Mouse (Mus musculus) heart, embryonic 15.5 days (tissue): ENCODE data around the gene Xxylt1. TPM values are rescaled to one million over a fixed set of nuclear protein-coding genes. Genes with fewer than 3 reads are reported as not detected.

Experiments used
- ATAC-seq: fragments of 200-750 bp; cut with Nextera tagmentation; replicated peaks from 2 replicates; pipeline ENCODE4 v1.8.0; 2017; ENCODE audit warnings: low read depth, moderate TSS enrichment; ENCODE audit not compliant: insufficient number of reproducible peaks, insufficient read depth, low FRiP score
- H3K27ac ChIP-seq: fragments of 300-500 bp; sonication (generic); 2 replicates; pipeline ENCODE4 v1.5.1; 2015; ENCODE audit warnings: mild to moderate bottlenecking, inconsistent platforms
- H3K27me3 ChIP-seq: fragments of 300-500 bp; sonication (generic); 2 replicates; pipeline ENCODE4 v1.6.1; 2015; ENCODE audit warnings: inconsistent platforms
- H3K36me3 ChIP-seq: fragments of 300-500 bp; sonication (generic); 2 replicates; pipeline ENCODE4 v1.6.1; 2015; ENCODE audit warnings: mild to moderate bottlenecking, inconsistent platforms
- H3K4me1 ChIP-seq: fragments of 300-500 bp; sonication (generic); replicated peaks from 2 replicates; pipeline ENCODE4 v1.6.1; 2015; ENCODE audit warnings: inconsistent platforms
- H3K4me2 ChIP-seq: fragments of 300-500 bp; sonication (generic); 2 replicates; pipeline ENCODE4 v1.6.1; 2015; ENCODE audit warnings: inconsistent platforms, mild to moderate bottlenecking, moderate library complexity
- H3K4me3 ChIP-seq: fragments of 300-500 bp; sonication (generic); 2 replicates; pipeline ENCODE4 v1.5.1; 2015; ENCODE audit warnings: mild to moderate bottlenecking, inconsistent platforms
- H3K9ac ChIP-seq: fragments of 300-500 bp; sonication (generic); 2 replicates; pipeline ENCODE4 v1.6.1; 2015; ENCODE audit warnings: mild to moderate bottlenecking, inconsistent platforms
- H3K9me3 ChIP-seq: fragments of 300-500 bp; sonication (generic); replicated peaks from 2 replicates; pipeline ENCODE4 v1.6.1; 2016; ENCODE audit warnings: inconsistent platforms
- WGBS: fragments of 180-500 bp; shearing (Covaris S2); methylation state at CpG from one replicate; pipeline ENCODE4 v1.1.7; 2015; ENCODE audit warnings: mixed read lengths; 5-methylcytosine and 5-hydroxymethylcytosine counted together
- polyA plus RNA-seq: library from polyadenylated mRNA; unstranded; fragments of >200 nt; fragmentation: Nextera tagmentation; extraction: Ambion mirVana; gene quantifications from 2 replicates; pipeline ENCODE4 v1.2.1, GENCODE M21; 2015

The Xxylt1 gene
- polyA plus RNA-seq, 1 experiment from 2014 or later = 6.8 TPM

GRCm38 (mm10) chr16:31023803-31024202 lies 57.4 kb downstream of the Xxylt1 start:
- Histone ChIP-seq H3K9ac (no peak overlapping the region), H3K9me3 (no peaks in the 10 kb centered on the region), H3K4me3 (no peak overlapping the region), H3K4me2 (no peak overlapping the region), H3K27me3 (no peaks in the 10 kb centered on the region), H3K4me1 (peaks cover 21% of the 10 kb centered on the region), H3K36me3 (no peaks in the 10 kb centered on the region), H3K27ac (no peak overlapping the region)
- 91% methylated on average over 8 of the region's 8 CpGs for WGBS
- ATAC-seq = no peak

- Histone ChIP-seq H3K27me3 (no peaks in the 10 kb centered on the region), H3K4me3 (no peak overlapping the region), H3K4me1 (peaks cover 21% of the 10 kb centered on the region), H3K9ac (no peak overlapping the region), H3K36me3 (no peaks in the 10 kb centered on the region), H3K27ac (no peak overlapping the region), H3K9me3 (no peaks in the 10 kb centered on the region), H3K4me2 (0 out of 2 replicates have a peak overlapping the region, but pooled peaks have one; percentile 8)
- 0 out of 2 replicates have a peak, but pooled peaks have one; percentile 31 for ATAC-seq
- 34% methylated on average over 5 of the region's 5 CpGs for WGBS
Measured at GRCm38 (mm10) chr16:31022287-31022686, 58.9 kb downstream of the Xxylt1 start.

- WGBS = 65% methylated on average over 3 of the region's 3 CpGs
- Histone ChIP-seq H3K4me3 (no peak overlapping the region), H3K4me1 (peaks cover 23% of the 10 kb centered on the region), H3K27me3 (no peaks in the 10 kb centered on the region), H3K36me3 (no peaks in the 10 kb centered on the region), H3K4me2 (no peak overlapping the region), H3K9me3 (no peaks in the 10 kb centered on the region), H3K27ac (no peak overlapping the region), H3K9ac (no peak overlapping the region)
- no peak for ATAC-seq
Measured at GRCm38 (mm10) chr16:31019514-31019913, 61.7 kb downstream of the Xxylt1 start.

GRCm38 (mm10) chr16:31017687-31018413 lies 63.4 kb downstream of the Xxylt1 start:
- WGBS = 90% methylated on average over 10 of the region's 10 CpGs
- no peaks in the 10 kb centered on the region for H3K36me3 ChIP-seq

GRCm38 (mm10) chr16:31016669-31017068 lies 64.6 kb downstream of the Xxylt1 start:
- H3K4me2 ChIP-seq = no peak overlapping the region
- 76% methylated on average over 2 of the region's 2 CpGs for WGBS

More at GRCm38 (mm10) chr16:31017687-31018413, 63.4 kb downstream of the Xxylt1 start:
- Histone ChIP-seq H3K27ac (no peak overlapping the region), H3K27me3 (no peaks in the 10 kb centered on the region), H3K9me3 (no peaks in the 10 kb centered on the region), H3K4me2 (no peak overlapping the region), H3K4me3 (no peak overlapping the region), H3K4me1 (peaks cover 23% of the 10 kb centered on the region), H3K9ac (no peak overlapping the region)
- no peak for ATAC-seq

GRCm38 (mm10) chr16:31016169-31016568 lies 65.1 kb downstream of the Xxylt1 start:
- Histone ChIP-seq H3K27me3 (no peaks in the 10 kb centered on the region), H3K4me1 (peaks cover 9% of the 10 kb centered on the region), H3K27ac (no peak overlapping the region), H3K36me3 (no peaks in the 10 kb centered on the region), H3K9ac (no peak overlapping the region), H3K4me2 (no peak overlapping the region), H3K4me3 (no peak overlapping the region), H3K9me3 (no peaks in the 10 kb centered on the region)
- 70% methylated on average over 8 of the region's 8 CpGs for WGBS
- ATAC-seq = no peak

More at GRCm38 (mm10) chr16:31016669-31017068, 64.6 kb downstream of the Xxylt1 start:
- no peak overlapping the region for H3K9ac ChIP-seq
- no peaks in the 10 kb centered on the region for H3K36me3 ChIP-seq
- peaks cover 13% of the 10 kb centered on the region for H3K4me1 ChIP-seq
- no peak overlapping the region for H3K27ac ChIP-seq
- no peaks in the 10 kb centered on the region for H3K9me3 ChIP-seq
- H3K4me3 ChIP-seq = no peak overlapping the region
- H3K27me3 ChIP-seq = no peaks in the 10 kb centered on the region
- ATAC-seq = no peak

- Histone ChIP-seq H3K27ac (no peak overlapping the region), H3K27me3 (no peaks in the 10 kb centered on the region), H3K9ac (no peak overlapping the region), H3K4me3 (no peak overlapping the region), H3K36me3 (no peaks in the 10 kb centered on the region), H3K4me1 (0 out of 2 replicates have a peak, but pooled peaks cover 2% of the 10 kb centered on the region), H3K4me2 (no peak overlapping the region), H3K9me3 (no peaks in the 10 kb centered on the region)
- WGBS = 94% methylated on average over 1 of the region's 1 CpGs
- no peak for ATAC-seq
Measured at GRCm38 (mm10) chr16:31015271-31015670, 66.0 kb downstream of the Xxylt1 start.

- ATAC-seq = peak; percentile 48; the same call in 1 of the 2 replicates
Measured at GRCm38 (mm10) chr16:31012236-31012635, 69.0 kb downstream of the Xxylt1 start.

GRCm38 (mm10) chr16:31010443-31010842 lies 70.8 kb downstream of the Xxylt1 start:
- Histone ChIP-seq H3K36me3 (0 out of 2 replicates have a peak, but pooled peaks cover 3% of the 10 kb centered on the region), H3K9ac (no peak overlapping the region), H3K27me3 (no peaks in the 10 kb centered on the region), H3K27ac (no peak overlapping the region), H3K9me3 (no peaks in the 10 kb centered on the region), H3K4me2 (no peak overlapping the region), H3K4me3 (no peak overlapping the region), H3K4me1 (peaks cover 11% of the 10 kb centered on the region)
- no peak for ATAC-seq
- WGBS = 80% methylated on average over 5 of the region's 5 CpGs

More at GRCm38 (mm10) chr16:31012236-31012635, 69.0 kb downstream of the Xxylt1 start:
- Histone ChIP-seq H3K4me2 (no peak overlapping the region), H3K4me3 (no peak overlapping the region), H3K9me3 (no peaks in the 10 kb centered on the region), H3K36me3 (0 out of 2 replicates have a peak, but pooled peaks cover 2% of the 10 kb centered on the region), H3K27ac (no peak overlapping the region), H3K4me1 (peaks cover 8% of the 10 kb centered on the region; the same call in 1 of the 2 replicates), H3K9ac (no peak overlapping the region), H3K27me3 (no peaks in the 10 kb centered on the region)
- 90% methylated on average over 10 of the region's 10 CpGs for WGBS

GRCm38 (mm10) chr16:31008326-31008725 lies 72.9 kb downstream of the Xxylt1 start:
- Histone ChIP-seq H3K27ac (0 out of 2 replicates have a peak overlapping the region, but pooled peaks have one; percentile 10), H3K9ac (no peak overlapping the region)
- WGBS = 64% methylated on average over 7 of the region's 7 CpGs

GRCm38 (mm10) chr16:31007582-31007981 lies 73.7 kb downstream of the Xxylt1 start:
- H3K27ac ChIP-seq = no peak overlapping the region
- 88% methylated on average over 12 of the region's 12 CpGs for WGBS
- ATAC-seq = no peak
- no peak overlapping the region for H3K4me3 ChIP-seq
- 0 out of 2 replicates have a peak, but pooled peaks cover 3% of the 10 kb centered on the region for H3K36me3 ChIP-seq
- no peaks in the 10 kb centered on the region for H3K27me3 ChIP-seq
- H3K9me3 ChIP-seq = no peaks in the 10 kb centered on the region
- H3K4me1 ChIP-seq = peaks cover 38% of the 10 kb centered on the region
- H3K4me2 ChIP-seq = no peak overlapping the region
- no peak overlapping the region for H3K9ac ChIP-seq

More at GRCm38 (mm10) chr16:31008326-31008725, 72.9 kb downstream of the Xxylt1 start:
- Histone ChIP-seq H3K9me3 (no peaks in the 10 kb centered on the region), H3K4me3 (no peak overlapping the region), H3K36me3 (0 out of 2 replicates have a peak, but pooled peaks cover 3% of the 10 kb centered on the region), H3K27me3 (no peaks in the 10 kb centered on the region), H3K4me2 (no peak overlapping the region), H3K4me1 (peaks cover 30% of the 10 kb centered on the region)
- no peak for ATAC-seq
